Mouse (Mus musculus): ENCODE data around the gene Mri1. TPM values are rescaled to one million over a fixed set of nuclear protein-coding genes. Genes with fewer than 3 reads are reported as not detected.

Mri1 gene
- total and polyA plus RNA-seq, 3 experiments, result 58.6 to 102 (median 62.1) TPM

- no peaks in the 10 kb centered on the region; the same call in 1 of the 2 replicates for H3K79me2 ChIP-seq (replicated peaks; ENCODE audit: control insufficient read depth, extremely low read depth, insufficient read depth, poor library complexity, severe bottlenecking)
- no peak overlapping the region for H3K27ac ChIP-seq (ENCODE audit: insufficient read depth, low read depth)
- no peaks in the 10 kb centered on the region for H3K9me3 ChIP-seq (replicated peaks; ENCODE audit: low read length)
- no peak overlapping the region for H3K4me3 ChIP-seq (replicated peaks in 1 of 3; ENCODE audit: low read depth in 2 of 3, low read length in 2 of 3, poor library complexity in 1 of 3)
- H3K36me3 ChIP-seq (replicated peaks in 1 of 2; ENCODE audit: control insufficient read depth in 1 of 2, insufficient read depth in 1 of 2, low read length in 1 of 2), result peaks cover 59 to 91% of the 10 kb centered on the region in 2 experiments
- no peak overlapping the region for H3K4me2 ChIP-seq (ENCODE audit: insufficient read depth, low read depth, poor library complexity, severe bottlenecking)
- dilution Hi-C loops (cut with MboI; ENCODE audit: extremely low pct_ligation_motif_present, extremely low pct_unique_long_range_greater_than_20kb, low sequenced_read_pairs), result no loop called here
- peaks cover 7 to 42% of the 10 kb centered on the region in 2 experiments for H3K4me1 ChIP-seq (ENCODE audit: control insufficient read depth in 1 of 2, insufficient read depth in 2 of 2)
- DNase-seq (ENCODE audit: extremely low read depth), result no peak
- H3K27me3 ChIP-seq (replicated peaks), result no peaks in the 10 kb centered on the region
- TF ChIP-seq IRF4 (IDR thresholded peaks at IDR 0.05; ENCODE audit: low read depth, low read length), result no peak
- TF ChIP-seq POLR2AphosphoS2 (IDR thresholded peaks at IDR 0.05; ENCODE audit: low read depth, low read length), result no peak
- TF ChIP-seq NRF1 (IDR thresholded peaks at IDR 0.05; ENCODE audit: low read depth, low read length), result no peak
- H3K9ac ChIP-seq (ENCODE audit: insufficient read depth, low read depth), result no peak overlapping the region
- in situ Hi-C loops (cut with MboI; ENCODE audit: low pct_ligation_motif_present, low pct_unique_long_range_greater_than_20kb, low sequenced_read_pairs), result loop anchor here (25.0 kb wide), 1 partner anchor 142 kb away; no protein-coding TSS in a partner anchor
Measured at GRCm38 (mm10) chr8:84220105-84220504, 37.0 kb downstream of the Mri1 start.

DNA sequence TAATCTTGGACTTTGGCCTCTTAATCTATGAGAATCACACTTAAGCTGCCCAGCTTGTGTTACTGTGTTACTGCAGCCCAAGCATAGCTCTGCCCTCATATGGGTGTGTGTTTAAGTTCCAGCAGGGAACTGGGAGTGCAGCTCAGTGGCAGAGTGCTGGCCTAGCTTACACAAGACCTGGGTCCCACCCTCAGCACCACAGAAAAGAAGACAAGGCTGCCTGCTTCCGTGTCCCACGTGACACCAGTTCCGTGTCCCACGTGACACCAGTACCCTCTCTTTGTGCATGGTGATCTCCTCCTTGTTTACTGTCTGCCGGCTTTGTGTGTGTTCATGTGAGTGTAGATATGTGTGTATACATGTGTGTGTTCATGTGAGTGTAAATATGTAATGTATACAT, 39.0 kb downstream of the Mri1 start:
- Histone ChIP-seq H3K36me3 (replicated peaks in 1 of 2; ENCODE audit: control insufficient read depth in 1 of 2, insufficient read depth in 1 of 2, low read length in 1 of 2) (peaks cover 65 to 89% of the 10 kb centered on the region in 2 experiments), H3K27ac (ENCODE audit: insufficient read depth, low read depth) (no peak overlapping the region), H3K4me2 (ENCODE audit: insufficient read depth, low read depth, poor library complexity, severe bottlenecking) (no peak overlapping the region), H3K4me3 (replicated peaks in 1 of 3; ENCODE audit: low read depth in 2 of 3, low read length in 2 of 3, poor library complexity in 1 of 3) (no peak overlapping the region), H3K4me1 (ENCODE audit: control insufficient read depth in 1 of 2, insufficient read depth in 2 of 2) (peaks cover 3 to 33% of the 10 kb centered on the region in 2 experiments; a peak in 3 of 4 replicates), H3K9ac (ENCODE audit: insufficient read depth, low read depth) (no peak overlapping the region), H3K9me3 (replicated peaks; ENCODE audit: low read length) (no peaks in the 10 kb centered on the region), H3K79me2 (replicated peaks; ENCODE audit: control insufficient read depth, extremely low read depth, insufficient read depth, poor library complexity, severe bottlenecking) (no peaks in the 10 kb centered on the region; the same call in 1 of the 2 replicates), H3K27me3 (replicated peaks) (no peaks in the 10 kb centered on the region)
- in situ Hi-C loops (cut with MboI; ENCODE audit: low pct_ligation_motif_present, low pct_unique_long_range_greater_than_20kb, low sequenced_read_pairs) (loop anchor here (25.0 kb wide), 1 partner anchor 144 kb away; no protein-coding TSS in a partner anchor), dilution Hi-C loops (cut with MboI; ENCODE audit: extremely low pct_ligation_motif_present, extremely low pct_unique_long_range_greater_than_20kb, low sequenced_read_pairs) (no loop called here)
- DNase-seq (ENCODE audit: extremely low read depth), result no peak
- TF ChIP-seq USF2 (conservative IDR thresholded peaks at IDR 0.05; ENCODE audit: low read depth, low read length), result no peak
- TF ChIP-seq MYC (IDR thresholded peaks at IDR 0.05; ENCODE audit: low read depth, low read length), result no peak
- TF ChIP-seq NRF1 (IDR thresholded peaks at IDR 0.05; ENCODE audit: low read depth, low read length), result no peak
- no peak for TF ChIP-seq TCF12 (IDR thresholded peaks at IDR 0.05; ENCODE audit: low read depth, low read length)
- no peak for TF ChIP-seq NELFE (IDR thresholded peaks at IDR 0.05; ENCODE audit: low read depth, low read length)
- TF ChIP-seq CTCF (conservative IDR thresholded peaks at IDR 0.05 in 1 of 2, IDR thresholded peaks at IDR 0.05 in 1 of 2; ENCODE audit: low read depth in 2 of 2, low read length in 2 of 2), result no peak
- TF ChIP-seq ZKSCAN1 (IDR thresholded peaks at IDR 0.05; ENCODE audit: borderline replicate concordance, low read depth, low read length), result no peak
- no peak for TF ChIP-seq CHD1 (IDR thresholded peaks at IDR 0.05; ENCODE audit: low read depth, low read length)

DNA sequence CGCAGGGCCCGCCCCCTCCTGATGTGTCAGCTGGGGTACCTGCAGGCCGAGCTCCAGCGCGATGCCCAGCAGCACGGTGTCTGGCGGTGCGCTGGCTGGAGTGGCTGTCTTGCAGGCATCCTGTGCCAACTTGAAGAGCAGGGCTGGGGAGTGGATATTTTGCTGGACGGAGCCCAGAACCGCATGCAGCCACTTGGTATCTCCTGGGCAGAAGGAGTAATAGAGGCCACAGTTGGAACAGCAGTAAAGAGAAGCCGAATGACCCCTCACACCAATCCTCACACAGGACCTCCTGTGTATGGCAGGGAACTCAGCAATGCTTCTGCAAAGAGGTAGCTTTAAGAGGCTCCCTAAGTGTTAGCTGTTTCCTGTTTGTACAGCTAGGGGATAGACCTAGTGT, 39.9 kb downstream of the Mri1 start:
- in situ Hi-C loops (cut with MboI; ENCODE audit: low pct_ligation_motif_present, low pct_unique_long_range_greater_than_20kb, low sequenced_read_pairs), result loop anchor here (25.0 kb wide), 1 partner anchor 145 kb away; no protein-coding TSS in a partner anchor
- no peak for TF ChIP-seq ZC3H11A (IDR thresholded peaks at IDR 0.05; ENCODE audit: low read depth, low read length)
- no peak for TF ChIP-seq CHD2 (IDR thresholded peaks at IDR 0.05; ENCODE audit: low read length)
- no peak for TF ChIP-seq CHD1 (IDR thresholded peaks at IDR 0.05; ENCODE audit: low read depth, low read length)
- no peak for TF ChIP-seq RCOR1 (conservative IDR thresholded peaks at IDR 0.05; ENCODE audit: low read depth, low read length)
- no peak for TF ChIP-seq JUND (conservative IDR thresholded peaks at IDR 0.05; ENCODE audit: low read depth, low read length)
- TF ChIP-seq SMC3 (IDR thresholded peaks at IDR 0.05; ENCODE audit: low read depth, low read length), result no peak
- TF ChIP-seq USF2 (conservative IDR thresholded peaks at IDR 0.05; ENCODE audit: low read depth, low read length), result no peak
- no peak for TF ChIP-seq CTCF (conservative IDR thresholded peaks at IDR 0.05 in 1 of 2, IDR thresholded peaks at IDR 0.05 in 1 of 2; ENCODE audit: low read depth in 2 of 2, low read length in 2 of 2)
- no peak overlapping the region for H3K4me3 ChIP-seq (replicated peaks in 1 of 3; ENCODE audit: low read depth in 2 of 3, low read length in 2 of 3, poor library complexity in 1 of 3)
- no peaks in the 10 kb centered on the region for H3K9me3 ChIP-seq (replicated peaks; ENCODE audit: low read length)
- dilution Hi-C loops (cut with MboI; ENCODE audit: extremely low pct_ligation_motif_present, extremely low pct_unique_long_range_greater_than_20kb, low sequenced_read_pairs), result no loop called here
- H3K27ac ChIP-seq (ENCODE audit: insufficient read depth, low read depth), result no peak overlapping the region
- H3K9ac ChIP-seq (ENCODE audit: insufficient read depth, low read depth), result no peak overlapping the region
- H3K4me1 ChIP-seq (ENCODE audit: control insufficient read depth in 1 of 2, insufficient read depth in 2 of 2), result peaks cover 1 to 24% of the 10 kb centered on the region in 2 experiments; a peak in 3 of 4 replicates
- H3K4me2 ChIP-seq (ENCODE audit: insufficient read depth, low read depth, poor library complexity, severe bottlenecking), result no peak overlapping the region
- H3K79me2 ChIP-seq (replicated peaks; ENCODE audit: control insufficient read depth, extremely low read depth, insufficient read depth, poor library complexity, severe bottlenecking), result no peaks in the 10 kb centered on the region; the same call in 1 of the 2 replicates
- no peak for DNase-seq (ENCODE audit: extremely low read depth)
- H3K36me3 ChIP-seq (replicated peaks in 1 of 2; ENCODE audit: control insufficient read depth in 1 of 2, insufficient read depth in 1 of 2, low read length in 1 of 2), result peaks cover 70 to 89% of the 10 kb centered on the region in 2 experiments
- H3K27me3 ChIP-seq (replicated peaks), result no peaks in the 10 kb centered on the region
